Mouse (Mus musculus) layer of hippocampus, postnatal 36 days (tissue): ENCODE measurements around the gene Inafm1. TPM values are rescaled to one million over a fixed set of nuclear protein-coding genes. Genes with fewer than 3 reads are reported as not detected.
A peak's percentile ranks its signal among the peaks of the same experiment; 100 is the strongest.
"Not testable (repeated sequence)": the region's sequence is repeated elsewhere in the genome, so short reads cannot be mapped to it uniquely, and the experiment has no call there.

Experiments
- DNase-seq, 2 experiments: peaks; one replicate each; pipeline ENCODE4 v3.0.0; 2022
- total RNA-seq, 2 experiments: library from RNA; stranded (reverse); gene quantifications; 2 replicates each; pipeline ENCODE4 v1.2.3; 2021

The Inafm1 gene
- total RNA-seq, 2 experiments from 2014 or later: 31.2 to 33.0 TPM

DNA sequence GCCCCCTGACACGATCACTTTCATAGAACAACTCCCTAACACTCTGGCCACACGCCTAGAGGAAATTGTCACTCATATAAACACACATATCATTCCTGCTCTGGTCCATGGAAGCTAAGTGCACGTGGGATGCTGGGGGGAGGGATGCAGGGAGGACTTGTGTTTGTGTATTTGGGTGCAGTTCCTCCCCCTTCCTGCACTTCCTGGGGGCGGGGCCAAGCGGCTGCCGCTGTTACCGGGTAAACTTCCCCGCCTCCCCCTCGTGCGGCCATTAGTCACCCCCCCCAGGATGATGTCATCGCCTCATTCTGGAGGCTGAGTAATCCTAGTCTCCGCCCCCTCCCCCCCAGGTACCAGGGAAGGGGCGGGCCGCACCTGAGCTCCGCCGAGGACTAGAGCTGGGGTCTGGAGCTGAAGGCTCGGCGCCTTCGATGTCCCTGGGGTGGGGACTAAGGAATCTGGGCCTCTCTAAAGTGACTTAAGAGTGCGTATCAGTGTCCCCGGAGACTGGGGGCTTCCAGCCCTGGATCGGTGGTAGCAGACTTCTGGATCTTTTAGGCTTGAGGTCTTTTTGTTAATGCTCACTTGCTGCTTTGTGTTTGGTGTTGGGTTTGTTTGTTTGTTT is 23.5 kb upstream of the Inafm1 start:
- DNase-seq: peak; percentile 65 to 77

DNA sequence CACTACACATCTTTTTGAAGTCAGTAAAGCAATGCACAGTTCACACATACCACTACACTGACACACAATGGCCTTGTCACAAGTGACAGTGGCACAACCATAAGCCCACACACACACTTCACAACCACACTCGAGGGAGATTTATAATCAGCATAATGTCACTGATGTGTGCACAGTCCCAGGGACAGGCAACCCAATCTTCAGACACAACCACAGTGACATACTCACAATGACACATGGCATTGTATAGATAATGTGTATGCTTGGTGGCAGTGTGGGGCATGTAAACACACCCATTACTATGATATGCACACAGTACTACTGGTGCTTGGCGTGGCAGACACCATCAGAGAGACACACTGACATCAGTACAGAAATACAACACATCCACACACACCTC is 22.7 kb upstream of the Inafm1 start:
- no peak for DNase-seq

DNA sequence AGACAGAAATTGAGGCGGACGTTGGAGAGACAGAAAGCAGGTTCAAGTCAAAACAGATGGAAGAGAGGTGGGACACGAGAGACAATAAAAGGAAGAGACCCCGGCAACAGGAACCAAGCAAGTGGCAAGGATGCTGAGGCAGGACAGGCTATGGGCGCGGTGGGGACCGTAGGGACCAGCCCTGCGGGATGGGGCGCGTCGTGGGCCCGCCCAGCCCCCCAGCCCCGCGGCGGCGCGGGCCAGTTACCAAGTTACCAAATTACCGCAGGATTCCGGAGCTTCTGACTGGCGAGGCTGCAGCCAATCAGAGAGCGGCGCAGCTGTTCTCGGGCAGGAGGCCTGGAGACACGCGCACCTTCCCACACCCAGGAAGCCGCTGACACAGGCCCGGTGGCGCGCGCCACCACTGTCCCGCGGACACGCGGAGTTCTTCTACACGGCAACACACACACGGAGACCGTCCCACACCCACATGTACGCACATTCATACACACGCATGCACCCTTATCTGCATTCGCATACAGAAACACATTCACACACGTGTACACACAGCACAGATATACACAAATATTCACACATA is 22.0 kb upstream of the Inafm1 start:
- peak; percentile 77 to 82 for DNase-seq

DNA sequence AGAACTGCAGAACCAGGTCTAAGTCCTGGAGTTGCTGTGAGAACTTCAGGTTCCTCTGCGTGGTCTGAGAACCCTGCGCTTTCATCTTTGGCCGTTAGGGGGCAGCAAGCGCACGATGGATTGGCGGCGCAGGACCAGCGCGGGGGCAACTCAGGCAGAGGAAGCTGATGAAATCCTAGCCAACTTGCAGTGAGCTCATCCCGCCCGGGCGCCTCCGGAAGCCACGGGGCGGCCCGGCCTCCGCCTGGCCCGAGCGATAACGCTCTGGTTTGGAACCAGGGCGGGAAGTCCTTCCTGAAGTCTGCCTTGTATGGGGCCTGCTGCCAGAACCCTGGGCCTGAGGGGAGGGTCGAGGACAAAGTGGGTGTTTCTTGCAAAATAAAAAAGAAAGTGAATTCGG is 21.4 kb upstream of the Inafm1 start:
- peak; percentile 92 to 94 for DNase-seq

DNA sequence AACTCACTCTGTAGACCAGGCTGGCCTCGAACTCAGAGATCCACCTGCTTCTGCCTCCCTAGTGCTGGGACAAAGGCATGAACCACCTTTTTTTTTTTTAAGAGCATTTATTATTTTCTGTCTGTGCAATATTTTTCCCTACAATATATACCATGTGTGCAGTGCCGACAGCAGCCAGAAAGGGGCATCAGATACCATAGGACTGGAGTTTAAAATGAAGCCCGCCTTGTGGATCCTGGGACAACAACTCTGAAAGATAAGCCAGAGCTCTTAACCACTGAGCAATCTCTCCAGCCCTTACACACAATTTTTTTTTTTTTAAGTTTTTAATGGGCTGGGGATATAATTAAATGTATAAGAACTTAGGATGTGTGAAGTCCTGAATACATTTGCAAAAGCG is 20.9 kb upstream of the Inafm1 start:
- DNase-seq: no peak

DNA sequence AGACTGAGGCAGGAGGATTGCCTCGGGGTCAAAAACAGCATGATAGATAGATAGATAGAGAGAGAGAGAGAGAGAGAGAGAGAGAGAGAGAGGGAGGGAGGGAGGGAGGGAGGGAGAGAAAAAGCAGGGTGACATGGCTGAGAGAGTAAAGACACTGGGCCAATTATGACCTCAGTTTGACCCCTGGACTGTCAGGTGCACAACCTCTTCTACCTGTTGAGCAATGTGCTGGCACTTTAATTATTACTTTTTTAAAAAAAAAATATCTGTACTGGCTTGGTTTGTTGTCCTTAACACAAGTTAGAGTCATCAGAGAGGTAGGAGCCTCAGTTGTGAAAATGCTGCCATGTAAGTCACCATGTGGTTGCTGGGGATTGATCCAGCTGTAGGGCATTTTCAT is 14.4 kb upstream of the Inafm1 start:
- DNase-seq: no peak

DNA sequence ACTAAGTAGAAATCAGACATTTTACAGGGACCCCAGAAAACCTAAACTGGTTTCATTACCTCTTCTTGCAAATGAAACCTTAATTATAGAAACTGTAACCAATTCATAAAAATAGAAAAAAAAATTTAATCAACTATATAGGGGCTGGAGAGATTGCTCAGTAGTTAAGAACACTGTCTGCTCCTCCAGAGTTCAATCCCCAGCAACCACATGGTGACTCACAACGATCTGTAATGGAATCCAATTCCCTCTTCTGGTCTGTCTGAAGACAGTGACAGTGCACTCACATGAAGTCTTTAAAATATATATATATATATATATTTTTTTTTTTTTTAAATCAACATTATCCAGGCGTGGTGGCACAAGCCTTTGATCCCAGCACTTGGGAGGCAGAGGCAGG is 13.6 kb upstream of the Inafm1 start:
- DNase-seq: no peak

DNA sequence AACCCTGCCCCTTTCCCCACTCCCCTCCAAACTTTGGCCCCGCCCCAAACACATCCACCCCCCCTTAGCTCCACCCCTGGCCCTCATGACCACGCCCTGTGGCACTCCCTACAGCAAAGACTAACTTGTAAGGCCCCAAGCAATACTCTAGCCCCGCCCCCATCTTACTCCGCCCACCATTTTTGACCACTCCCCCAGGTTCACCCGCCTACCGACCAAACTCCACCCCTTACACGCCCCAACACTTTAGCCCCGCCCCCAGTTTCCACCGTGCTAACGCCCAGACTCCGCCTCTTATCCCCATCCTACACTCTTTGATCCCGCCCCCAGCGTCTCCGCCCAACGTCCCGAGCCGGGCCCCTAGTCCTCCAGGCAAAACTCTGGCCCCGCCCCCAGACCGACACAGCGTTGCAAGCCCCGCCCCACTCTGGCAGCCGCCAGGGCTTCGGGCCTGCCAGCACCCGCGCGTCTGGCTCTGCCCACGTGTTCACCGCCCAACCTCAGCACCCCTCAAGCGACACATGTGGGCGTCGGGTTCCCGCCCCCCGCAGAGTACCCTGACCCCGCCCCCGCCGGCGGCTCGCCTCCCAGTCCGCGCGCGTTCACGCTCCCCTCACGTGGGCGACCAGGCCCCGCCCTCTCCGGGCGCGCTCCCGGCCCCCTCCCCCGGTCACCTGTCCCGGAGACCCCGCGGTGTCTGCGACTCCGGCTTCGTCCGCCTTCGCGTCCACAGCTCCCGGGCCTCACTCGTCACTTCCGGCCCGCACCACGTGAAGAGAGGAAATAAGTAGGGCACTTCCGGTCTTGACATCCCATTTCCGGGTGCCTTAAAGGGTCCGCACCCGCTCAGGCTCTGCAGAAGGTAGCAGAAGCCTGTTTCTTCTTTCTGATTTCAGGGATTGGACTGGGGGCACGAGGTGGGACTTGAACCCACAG is 12.9 kb upstream of the Inafm1 start, which contains the start of gene Ccdc9:
TSS of gene Ccdc9 (minus strand) at position 770 of the 936 bp plus-strand sequence.
- DNase-seq: peak; percentile 99

DNA sequence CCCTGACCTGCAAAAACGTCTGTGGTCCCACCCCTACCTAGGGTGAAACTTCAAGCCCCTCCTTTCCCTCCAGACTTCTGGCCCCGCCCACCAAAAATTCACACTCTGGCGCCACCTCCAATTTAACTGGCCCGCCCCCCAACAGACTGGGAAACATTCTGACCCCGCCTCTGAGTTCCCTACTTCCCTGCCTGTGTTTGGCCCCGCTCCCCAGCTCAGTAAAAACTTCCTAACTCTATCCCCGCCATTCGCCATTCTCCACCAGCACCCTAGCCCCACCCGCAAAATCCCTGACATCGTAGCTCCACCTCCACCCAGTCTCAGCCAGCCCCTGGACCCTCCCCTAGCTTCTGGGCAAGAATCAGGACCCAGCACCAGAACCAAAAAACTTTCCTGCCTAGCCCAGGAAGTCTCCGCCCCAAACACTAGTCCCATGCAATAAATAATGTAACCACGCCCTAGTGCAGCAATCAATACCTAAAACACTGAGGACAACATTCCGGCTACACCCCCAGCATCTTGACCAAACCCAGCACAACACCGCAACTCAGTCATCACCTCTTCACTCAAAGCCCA is 12.1 kb upstream of the Inafm1 start:
- DNase-seq: peak; percentile 37 to 40

DNA sequence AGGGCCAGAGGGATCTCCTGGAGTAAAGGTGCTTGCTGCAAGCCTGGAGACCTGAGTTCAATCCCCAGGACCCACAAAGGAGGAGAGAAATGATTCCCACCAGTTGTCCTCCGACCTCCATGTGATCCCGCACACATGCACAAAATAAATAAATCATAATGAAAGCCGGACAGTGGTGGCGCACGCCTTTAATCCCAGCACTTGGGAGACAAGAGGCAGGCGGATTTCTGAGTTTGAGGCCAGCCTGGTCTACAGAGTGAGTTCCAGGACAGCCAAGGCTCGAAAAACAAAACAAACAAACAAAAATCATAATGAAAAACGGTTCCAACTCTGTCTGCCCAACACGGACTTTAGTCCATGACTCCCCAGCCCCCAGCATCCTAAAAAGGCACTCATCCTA is 11.5 kb upstream of the Inafm1 start:
- DNase-seq: no peak

DNA sequence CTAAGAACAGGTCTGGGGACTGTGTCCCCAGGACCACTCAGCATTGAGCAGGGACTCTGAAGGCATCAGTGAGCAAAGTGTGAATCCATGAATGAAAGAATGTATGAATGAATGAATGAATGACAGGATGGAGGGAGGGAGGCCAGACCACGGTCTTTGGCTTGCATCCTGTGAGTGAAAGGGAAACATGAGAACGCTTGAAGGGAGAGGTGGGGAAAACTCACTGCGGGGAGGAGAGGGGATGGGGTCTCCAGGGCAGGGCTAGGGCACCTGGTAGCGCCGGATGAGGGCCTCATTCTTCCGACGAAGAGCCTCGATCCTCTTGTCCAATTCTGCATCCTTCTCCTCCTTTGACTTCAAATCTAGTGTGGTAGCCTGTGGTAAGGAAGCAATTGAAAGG is 10.6 kb upstream of the Inafm1 start:
- no peak for DNase-seq

DNA sequence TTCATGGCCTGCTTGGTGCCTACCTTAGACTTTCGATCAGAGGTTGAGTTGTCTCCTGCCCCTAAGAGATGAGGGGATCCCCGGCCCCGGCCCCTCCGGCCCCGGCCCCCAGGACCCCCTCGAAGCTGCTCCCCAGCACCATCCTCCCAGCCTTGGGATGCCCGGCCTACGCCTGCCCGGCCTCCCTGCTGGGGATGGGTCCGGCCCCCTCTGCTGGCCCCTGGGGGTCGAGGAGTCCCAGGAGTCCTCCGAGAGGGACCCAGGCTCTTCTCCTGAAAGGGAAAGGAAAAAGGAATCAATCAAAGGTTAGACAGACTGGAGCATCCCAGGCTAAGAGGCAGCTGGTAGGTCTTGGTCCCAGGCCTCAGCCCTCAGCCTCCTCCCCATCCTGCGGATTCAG is 8.9 kb upstream of the Inafm1 start:
- no peak for DNase-seq

DNA sequence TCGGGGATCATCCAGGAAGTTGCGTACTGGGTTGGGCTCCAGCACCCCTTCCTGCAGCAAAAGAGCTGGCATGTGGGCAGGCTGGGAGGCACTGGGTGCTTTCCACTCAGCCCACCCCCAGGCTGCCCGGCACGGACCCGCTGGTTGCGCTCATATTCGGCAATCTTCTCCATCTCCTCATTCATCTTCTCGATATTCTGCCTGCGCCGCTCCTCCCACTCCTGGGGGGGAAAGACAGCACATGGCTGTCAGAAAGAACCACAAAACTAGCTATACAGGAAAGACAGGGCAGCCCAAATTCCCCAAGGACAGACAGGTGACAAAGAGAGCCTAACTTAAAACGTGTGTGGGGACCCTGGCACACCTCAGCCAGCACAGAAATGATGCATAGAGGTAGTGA is 7.3 kb upstream of the Inafm1 start:
- DNase-seq: no peak

DNA sequence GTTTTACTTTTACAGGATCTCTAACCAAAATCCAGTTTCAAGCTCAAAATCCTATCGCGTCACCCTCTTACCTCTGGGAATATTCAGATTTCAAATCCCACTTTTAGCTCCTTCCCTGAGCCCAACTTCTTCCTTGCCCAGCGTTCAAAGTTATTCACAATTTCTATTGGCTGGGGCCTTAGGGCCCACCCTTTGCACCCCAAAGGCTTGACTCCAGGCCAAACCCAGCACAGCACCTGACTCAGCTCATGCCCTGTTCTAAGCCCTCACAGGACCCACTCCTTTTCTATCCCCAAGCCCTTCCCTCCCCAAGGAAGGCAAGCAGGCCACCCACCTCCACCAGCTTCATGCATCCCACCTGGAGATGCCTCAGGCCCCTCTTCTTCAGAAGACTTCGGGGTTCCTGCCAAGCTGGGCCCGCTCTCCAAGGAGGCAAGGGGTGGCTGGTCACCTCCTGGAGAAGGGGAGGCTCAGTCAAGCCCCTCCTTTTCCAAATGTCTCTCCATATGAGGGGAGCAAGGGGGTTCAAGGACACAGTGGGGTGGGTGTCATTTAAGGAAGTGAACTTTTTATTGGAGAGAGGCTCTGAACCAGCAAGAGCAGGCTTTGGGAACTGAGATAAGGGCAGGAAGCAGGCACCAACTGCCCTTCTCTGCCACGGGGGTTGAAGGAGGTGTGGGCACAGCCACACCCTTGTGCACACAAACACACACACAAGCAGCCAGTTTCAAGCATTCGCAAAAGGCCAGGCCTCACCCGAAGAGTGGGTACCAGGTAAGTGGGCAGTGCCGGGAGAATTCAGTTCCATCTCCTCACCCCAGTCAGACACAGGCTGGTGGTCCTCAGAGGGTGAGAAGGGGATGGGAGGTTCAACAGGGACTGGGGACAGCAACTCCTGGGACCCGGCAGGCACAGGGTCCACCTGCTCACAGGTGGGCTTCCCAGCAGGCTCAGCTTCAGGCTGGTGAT is 1.8 kb upstream of the Inafm1 start:
- DNase-seq: no peak

DNA sequence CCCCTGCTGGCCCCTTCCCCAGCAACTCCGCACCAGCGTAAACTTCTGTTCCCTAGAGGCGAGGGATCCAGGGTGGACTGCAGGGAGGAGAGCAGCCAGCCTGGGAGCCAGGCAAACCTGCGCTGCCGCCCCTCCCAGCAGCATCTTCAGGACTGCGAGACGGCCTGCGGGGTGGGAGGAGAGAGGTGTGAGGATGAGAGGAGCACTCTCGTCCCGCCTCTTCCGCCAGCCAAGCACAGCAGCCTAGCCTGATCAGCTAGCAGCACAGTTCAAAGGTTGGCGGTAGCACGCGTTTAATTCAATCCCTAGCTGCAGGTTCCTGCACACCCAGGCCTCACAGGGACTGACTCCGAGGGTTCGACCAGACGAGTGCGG is 336 bp upstream of the Inafm1 start:
- peak in 1 of 2 experiments; percentile 57 for DNase-seq

DNA sequence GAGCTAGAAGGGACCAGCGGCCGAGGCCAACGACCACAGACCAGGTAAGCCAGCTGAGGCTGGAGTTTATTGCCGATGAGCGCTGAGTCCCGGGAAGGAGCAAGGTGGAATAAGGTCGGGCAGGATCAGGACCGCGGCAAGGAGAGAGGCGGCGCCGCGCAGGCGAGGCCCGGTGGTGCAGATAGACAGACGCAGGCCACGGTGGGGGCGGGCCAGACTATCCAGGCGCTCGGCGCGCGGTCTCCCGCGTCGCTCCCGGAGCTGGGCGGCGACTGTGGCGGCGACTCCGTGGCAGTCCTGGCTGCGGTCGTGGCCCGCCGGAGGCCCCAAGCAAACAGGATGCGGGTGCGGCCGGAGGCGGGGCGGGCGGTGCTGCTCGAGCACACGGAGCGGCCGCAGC is 736 bp downstream of the Inafm1 start:
- DNase-seq: peak; percentile 52 to 59

DNA sequence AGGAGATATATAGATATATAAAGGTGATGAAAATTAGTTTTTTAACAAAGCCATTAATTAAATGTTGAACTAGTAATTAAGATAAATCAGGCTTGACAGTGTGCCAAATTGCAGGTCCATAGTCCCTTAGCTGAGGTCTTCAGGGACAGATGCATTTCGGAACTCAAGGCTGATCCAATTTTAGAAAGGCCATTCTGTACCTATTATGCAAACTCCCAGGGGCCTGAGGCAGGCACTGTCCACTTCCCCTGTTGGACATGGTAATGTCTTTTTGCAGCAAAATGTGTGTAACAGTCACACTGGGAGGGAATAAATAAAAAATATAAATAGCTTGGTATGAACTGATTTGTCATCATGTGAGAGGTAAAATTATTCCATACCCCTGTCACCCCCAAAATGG is 2.3 kb downstream of the Inafm1 start:
- no peak for DNase-seq

DNA sequence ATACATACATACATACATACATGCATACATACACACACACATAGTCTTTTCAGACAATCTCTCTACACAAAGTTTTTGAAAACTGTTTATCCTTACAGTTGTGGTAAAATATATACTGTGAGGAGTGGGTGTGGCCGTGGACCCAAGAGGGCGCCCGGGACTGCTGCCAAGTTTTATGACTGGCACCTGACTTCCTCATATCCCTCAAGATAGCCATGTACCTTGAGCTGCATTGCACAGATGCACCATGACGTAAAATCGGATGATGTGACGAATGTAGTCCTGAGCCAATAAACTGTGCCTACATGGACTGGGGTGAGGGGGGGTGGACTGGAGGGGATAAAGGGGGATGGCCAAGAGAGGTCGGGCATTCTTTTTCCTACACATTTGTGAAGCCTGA is 6.8 kb downstream of the Inafm1 start:
- not testable (repeated sequence) for DNase-seq

DNA sequence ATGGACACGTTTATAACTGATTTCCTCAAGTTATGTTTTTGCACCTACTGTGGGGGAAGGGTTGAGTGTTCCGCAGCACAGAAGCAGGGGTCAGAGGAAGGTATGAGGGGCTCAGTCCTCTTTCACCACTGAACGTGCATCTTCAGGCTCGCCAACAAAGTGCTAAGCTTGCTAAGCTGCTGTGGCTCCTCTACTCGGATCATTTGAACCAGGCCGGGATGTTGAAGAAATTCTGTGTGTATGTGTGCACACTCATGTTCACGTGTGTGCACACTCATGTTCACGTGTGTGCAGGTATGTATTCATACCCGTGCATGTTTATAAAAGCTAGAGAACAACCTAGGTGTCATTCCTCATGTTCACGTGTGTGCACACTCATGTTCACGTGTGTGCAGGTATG is 7.6 kb downstream of the Inafm1 start:
- no peak for DNase-seq

DNA sequence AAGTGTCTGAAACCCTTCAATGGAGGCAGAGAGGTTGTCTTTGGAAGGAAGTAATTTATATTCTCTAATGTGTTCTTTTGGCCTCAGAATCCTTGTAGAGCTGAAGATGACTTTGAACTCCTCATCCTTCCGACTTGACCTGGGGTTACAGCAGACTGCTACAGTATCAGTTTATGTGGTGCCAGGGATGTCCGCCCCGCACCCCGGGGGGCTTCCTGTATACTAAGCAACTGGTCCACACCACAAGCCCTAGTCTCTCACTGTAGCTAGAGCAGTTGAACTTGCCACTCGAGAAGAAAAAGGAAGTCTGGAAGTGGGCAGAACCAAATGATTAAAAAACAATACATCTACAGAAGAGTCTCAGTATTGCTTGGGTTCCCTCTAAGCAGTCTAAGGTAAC is 9.6 kb downstream of the Inafm1 start:
- no peak for DNase-seq

DNA sequence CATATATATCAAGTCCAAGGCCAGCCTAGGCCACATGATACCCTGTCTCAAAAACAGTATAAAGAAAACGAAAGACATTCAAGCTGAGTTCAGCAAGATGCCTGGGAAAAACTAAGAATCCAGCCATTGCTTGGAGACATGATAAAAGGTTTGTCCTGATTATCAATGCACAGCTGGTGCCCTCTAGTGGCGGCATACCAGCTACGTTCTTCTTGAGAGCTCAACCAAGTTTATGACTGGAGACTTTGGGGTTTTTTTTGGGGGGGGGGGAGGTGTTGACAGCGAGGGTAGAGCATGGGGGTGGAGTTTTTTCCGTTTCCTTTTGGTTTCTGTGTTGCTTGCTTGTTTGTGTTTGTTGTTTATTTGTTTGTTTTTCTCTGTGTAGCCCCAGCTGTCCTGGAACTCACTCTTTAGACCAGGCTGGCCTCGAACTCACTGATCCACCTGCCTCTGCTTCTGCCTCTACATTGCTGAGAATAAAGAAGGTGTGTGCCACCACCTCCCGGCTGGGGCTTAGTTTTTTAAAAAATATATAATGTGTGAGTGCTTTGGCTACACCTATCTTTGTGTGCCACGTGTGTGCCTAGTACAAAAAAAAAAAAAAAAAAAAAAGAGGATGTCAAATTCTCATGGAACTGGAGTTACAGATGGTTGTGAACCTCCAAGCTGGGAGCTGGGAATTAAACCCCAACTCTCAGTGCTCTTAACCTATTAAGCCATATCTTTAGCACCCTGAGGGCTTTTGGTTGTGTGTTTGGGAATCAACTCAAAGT is 10.2 kb downstream of the Inafm1 start:
- DNase-seq: peak; percentile 60 to 63
